Mouse (Mus musculus) MEL (cell line): ENCODE results near the gene Fbrsl1. TPM values are rescaled to one million over a fixed set of nuclear protein-coding genes. Genes with fewer than 3 reads are reported as not detected.

ENCODE experiments used
- DNase-seq: peaks from one replicate; pipeline ENCODE4 v3.0.0; 2011; ENCODE audit warnings: low read depth, low spot score
- H3K27ac ChIP-seq: 2 replicates; pipeline ENCODE4 v1.5.1; 2012; ENCODE audit warnings: low read depth, mild to moderate bottlenecking, control low read depth, low read length, moderate library complexity; ENCODE audit not compliant: control insufficient read depth
- H3K27me3 ChIP-seq, 2 experiments: fragments of 150-350 bp in 1 of 2; sonication (generic) in 1 of 2; 2 replicates each; pipeline ENCODE4 v1.6.1; 2012; ENCODE audit warnings: low read length in 2 of 2, mild to moderate bottlenecking in 2 of 2, improper control_type of control experiment in 1 of 2, moderate library complexity in 1 of 2; ENCODE audit not compliant: insufficient read depth in 2 of 2, control insufficient read depth in 1 of 2
- H3K36me3 ChIP-seq, 2 experiments: 2 replicates each; pipeline ENCODE4 v1.6.1; 2012 to 2014; ENCODE audit warnings: low read length in 2 of 2, improper control_type of control experiment in 1 of 2, inconsistent platforms in 1 of 2, mild to moderate bottlenecking in 1 of 2; ENCODE audit not compliant: insufficient read depth in 2 of 2, control insufficient read depth in 1 of 2
- H3K4me1 ChIP-seq, 2 experiments: fragments of 150-350 bp in 1 of 2; sonication (generic) in 1 of 2; 2 replicates each; pipeline ENCODE4 v1.6.1; 2012; ENCODE audit warnings: low read length in 2 of 2, improper control_type of control experiment in 1 of 2, mild to moderate bottlenecking in 1 of 2; ENCODE audit not compliant: insufficient read depth in 2 of 2, control insufficient read depth in 1 of 2
- H3K4me3 ChIP-seq, 2 experiments: fragments of 150-350 bp in 1 of 2; sonication (generic) in 1 of 2; 2 replicates each; pipeline ENCODE4 v1.5.1; 2012; ENCODE audit warnings: low read depth in 2 of 2, low read length in 2 of 2, mild to moderate bottlenecking in 2 of 2, moderate library complexity in 2 of 2, control low read depth in 1 of 2, improper control_type of control experiment in 1 of 2; ENCODE audit not compliant: control insufficient read depth in 1 of 2, insufficient read depth in 1 of 2
- H3K79me2 ChIP-seq: 2 replicates; pipeline ENCODE4 v1.6.1; 2012; ENCODE audit warnings: mild to moderate bottlenecking, low read length, moderate library complexity; ENCODE audit not compliant: control insufficient read depth, poor library complexity, insufficient read depth
- H3K9ac ChIP-seq: 2 replicates; pipeline ENCODE4 v1.6.1; 2012; ENCODE audit warnings: low read depth, mild to moderate bottlenecking, control low read depth, low read length, moderate library complexity; ENCODE audit not compliant: control insufficient read depth, poor library complexity, severe bottlenecking
- H3K9me3 ChIP-seq: fragments of 150-350 bp; sonication (generic); replicated peaks from 2 replicates; pipeline ENCODE4 v1.6.1; 2012; ENCODE audit warnings: mild to moderate bottlenecking, low read length, improper control_type of control experiment, moderate library complexity; ENCODE audit not compliant: insufficient read depth
- CHD1 ChIP-seq: IDR thresholded peaks from 2 replicates; pipeline ENCODE4 v1.6.1; 2012; ENCODE audit warnings: low read depth, mild to moderate bottlenecking, inconsistent platforms, low read length, improper control_type of control experiment
- CHD2 ChIP-seq: IDR thresholded peaks from 2 replicates; pipeline ENCODE4 v1.6.1; 2011; ENCODE audit warnings: low read length, improper control_type of control experiment
- EP300 ChIP-seq, 2 experiments: IDR thresholded peaks; 2 replicates each; pipeline ENCODE4 v1.6.1; 2011; ENCODE audit warnings: improper control_type of control experiment in 2 of 2, low read length in 2 of 2, low read depth in 1 of 2, mild to moderate bottlenecking in 1 of 2
- ETS1 ChIP-seq: IDR thresholded peaks from 2 replicates; pipeline ENCODE4 v1.6.1; 2012; ENCODE audit warnings: low read depth, mild to moderate bottlenecking, inconsistent platforms, low read length, improper control_type of control experiment, moderate library complexity
- JUND ChIP-seq: IDR thresholded peaks from 2 replicates; pipeline ENCODE4 v1.6.1; 2011; ENCODE audit warnings: low read depth, mild to moderate bottlenecking, improper control_type of control experiment, low read length
- MAFK ChIP-seq: IDR thresholded peaks from 2 replicates; pipeline ENCODE4 v1.6.1; 2011; ENCODE audit warnings: low read depth, mild to moderate bottlenecking, low read length, improper control_type of control experiment, borderline replicate concordance
- MAZ ChIP-seq: IDR thresholded peaks from 2 replicates; pipeline ENCODE4 v1.6.1; 2012; ENCODE audit warnings: low read depth, mild to moderate bottlenecking, inconsistent platforms, low read length, improper control_type of control experiment
- MYB ChIP-seq: IDR thresholded peaks from 2 replicates; pipeline ENCODE4 v1.6.1; 2011; ENCODE audit warnings: mild to moderate bottlenecking, low read depth, low read length, improper control_type of control experiment
- MYC ChIP-seq: IDR thresholded peaks from 2 replicates; pipeline ENCODE4 v1.6.1; 2011; ENCODE audit warnings: low read depth, mild to moderate bottlenecking, low read length, improper control_type of control experiment, moderate library complexity
- NELFE ChIP-seq: IDR thresholded peaks from 2 replicates; pipeline ENCODE4 v1.6.1; 2011; ENCODE audit warnings: low read depth, low read length, improper control_type of control experiment
- POLR2AphosphoS2 ChIP-seq: IDR thresholded peaks from 2 replicates; pipeline ENCODE4 v1.6.1; 2011; ENCODE audit warnings: low read length, improper control_type of control experiment
- RCOR1 ChIP-seq: IDR thresholded peaks from 2 replicates; pipeline ENCODE4 v1.6.1; 2012; ENCODE audit warnings: low read depth, mild to moderate bottlenecking, inconsistent platforms, low read length, improper control_type of control experiment
- SIN3A ChIP-seq: IDR thresholded peaks from 2 replicates; pipeline ENCODE4 v1.6.1; 2012; ENCODE audit warnings: low read length, improper control_type of control experiment, inconsistent platforms
- TAL1 ChIP-seq: IDR thresholded peaks from 2 replicates; pipeline ENCODE4 v1.6.1; 2012; ENCODE audit warnings: mild to moderate bottlenecking, inconsistent platforms, low read length, moderate library complexity, mixed read lengths
- TBP ChIP-seq: IDR thresholded peaks from 2 replicates; pipeline ENCODE4 v1.8.0; 2011; ENCODE audit warnings: low read depth, low read length, improper control_type of control experiment
- USF2 ChIP-seq, 2 experiments: IDR thresholded peaks; 2 replicates each; pipeline ENCODE4 v1.6.1; 2011 to 2012; ENCODE audit warnings: improper control_type of control experiment in 2 of 2, low read length in 2 of 2, borderline replicate concordance in 1 of 2, inconsistent platforms in 1 of 2, low read depth in 1 of 2, mild to moderate bottlenecking in 1 of 2; ENCODE audit not compliant: insufficient read depth in 1 of 2
- ZMIZ1 ChIP-seq: IDR thresholded peaks from 2 replicates; pipeline ENCODE4 v1.6.1; 2012; ENCODE audit warnings: low read depth, mild to moderate bottlenecking, inconsistent platforms, low read length, improper control_type of control experiment, moderate library complexity
- ZNF384 ChIP-seq: IDR thresholded peaks from 2 replicates; pipeline ENCODE4 v1.6.1; 2012; ENCODE audit warnings: low read depth, mild to moderate bottlenecking, inconsistent platforms, low read length, improper control_type of control experiment
- polyA plus RNA-seq, 2 experiments: library from polyadenylated mRNA; stranded (reverse) in 1 of 2; unstranded in 1 of 2; fragments of >175 nt in 1 of 2; fragments of >200 nt in 1 of 2; gene quantifications; 2 replicates each; pipeline versions ENCODE4 v1.2.1 to v1.2.4; 2012; ENCODE audit warnings: low replicate concordance in 2 of 2, low read depth in 1 of 2; ENCODE audit not compliant: insufficient read length in 2 of 2, insufficient read depth in 1 of 2, missing spikeins in 1 of 2
- total RNA-seq: library from RNA; depleted of rRNA; stranded (reverse); fragments of 300-350 nt; gene quantifications from 2 replicates; pipeline ENCODE4 v1.2.3, GENCODE M21; 2012

Gene Fbrsl1
- total and polyA plus RNA-seq, 3 experiments, result 12.7 to 56.1 TPM; not detected in 1

DNA sequence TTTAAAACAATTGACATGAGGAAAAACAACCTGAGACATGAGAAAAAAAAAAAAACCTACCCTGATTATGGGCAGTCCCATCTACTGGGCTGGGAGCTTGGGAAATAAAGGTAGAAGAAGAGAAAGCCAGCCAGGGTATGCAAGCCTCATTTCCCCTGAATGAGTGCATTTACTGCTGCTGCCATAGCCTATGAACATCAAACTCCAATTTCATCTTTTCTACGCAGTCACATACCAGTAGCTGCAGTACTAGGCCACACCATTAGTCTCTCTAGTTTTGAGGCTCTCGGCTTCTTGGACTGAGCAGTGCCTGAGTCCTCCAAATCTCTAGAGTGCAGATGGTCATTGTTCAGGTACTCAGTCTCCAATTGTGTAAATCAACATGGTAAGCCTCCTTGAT is 14.3 kb upstream of the Fbrsl1 start:
- 0 out of 4 replicates have a peak, but pooled peaks cover 0 to 2% of the 10 kb centered on the region in 2 experiments for H3K4me1 ChIP-seq
- no peak overlapping the region for H3K9ac ChIP-seq
- H3K79me2 ChIP-seq, result no peaks in the 10 kb centered on the region
- H3K4me3 ChIP-seq, result no peak overlapping the region
- H3K27me3 ChIP-seq, result no peaks in the 10 kb centered on the region; a peak in 1 of 4 replicates
- H3K9me3 ChIP-seq, result no peaks in the 10 kb centered on the region
- no peak for DNase-seq
- H3K27ac ChIP-seq, result no peak overlapping the region
- TF ChIP-seq ZMIZ1 (no peak), MAZ (no peak), TAL1 (no peak), USF2 (IDR thresholded peaks at IDR 0.05; ENCODE audit: borderline replicate concordance in 1 of 2, insufficient read depth in 1 of 2, low read depth in 1 of 2, low read length in 2 of 2) (no peak), JUND (no peak), MAFK (no peak), EP300 (IDR thresholded peaks at IDR 0.05; ENCODE audit: low read depth in 1 of 2, low read length in 2 of 2) (no peak), NELFE (no peak), CHD2 (no peak), TBP (no peak), MYB (no peak), MYC (no peak), CHD1 (no peak), ZNF384 (no peak), RCOR1 (no peak), ETS1 (no peak), POLR2AphosphoS2 (no peak), SIN3A (no peak)
- H3K36me3 ChIP-seq, result no peaks in the 10 kb centered on the region

DNA sequence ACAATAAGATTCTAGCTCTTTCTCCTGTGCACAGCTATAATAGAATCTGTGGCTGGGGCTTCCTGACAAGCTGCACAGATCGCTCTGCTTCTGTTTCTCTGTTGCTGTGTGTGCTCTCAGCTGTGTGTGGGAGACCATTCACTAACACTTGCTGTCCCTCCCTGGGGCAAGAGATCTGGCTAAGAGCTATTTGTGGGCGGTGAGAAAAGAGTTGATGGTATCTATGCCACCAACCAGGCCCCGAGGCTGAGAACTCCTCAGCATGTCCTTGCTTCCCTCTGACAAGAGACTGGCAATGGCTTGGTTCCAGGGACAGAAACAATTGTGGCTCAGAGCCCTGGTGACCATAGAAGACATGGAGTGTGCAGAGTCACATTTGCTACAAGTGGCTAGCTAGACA is 10.6 kb upstream of the Fbrsl1 start:
- no peak overlapping the region for H3K27ac ChIP-seq
- TF ChIP-seq CHD1 (no peak), RCOR1 (no peak), EP300 (IDR thresholded peaks at IDR 0.05; ENCODE audit: low read depth in 1 of 2, low read length in 2 of 2) (0 out of 4 replicates have a peak, but pooled peaks of 1 of the 2 experiments have one; percentile 33)
- TF ChIP-seq, all 39 proteins: peak for 1
- Histone ChIP-seq H3K9me3 (no peaks in the 10 kb centered on the region), H3K4me1 (0 out of 4 replicates have a peak, but pooled peaks cover 0 to 2% of the 10 kb centered on the region in 2 experiments), H3K79me2 (no peaks in the 10 kb centered on the region), H3K9ac (no peak overlapping the region), H3K27me3 (no peaks in the 10 kb centered on the region; a peak in 1 of 4 replicates), H3K4me3 (no peak overlapping the region), H3K36me3 (no peaks in the 10 kb centered on the region)
- peak; percentile 50 for DNase-seq
